Mouse (Mus musculus): ENCODE measurements around the gene Trove2. TPM values are rescaled to one million over a fixed set of nuclear protein-coding genes. Genes with fewer than 3 reads are reported as not detected.

Gene Trove2
- total and polyA plus RNA-seq, 3 experiments = 4.5 to 4.6 TPM; not detected in 1

GRCm38 (mm10) chr1:143710627-143710976, 66.3 kb downstream of the Trove2 start:
- TF ChIP-seq BHLHE40 (IDR thresholded peaks at IDR 0.05; ENCODE audit: borderline replicate concordance, low read depth, low read length) (no peak), MAX (IDR thresholded peaks at IDR 0.05; ENCODE audit: low read length) (no peak), GABPA (IDR thresholded peaks at IDR 0.05; ENCODE audit: low read depth, low read length) (no peak), HCFC1 (IDR thresholded peaks at IDR 0.05; ENCODE audit: low read depth, low read length) (no peak), MXI1 (IDR thresholded peaks at IDR 0.05; ENCODE audit: low read depth, low read length) (no peak), ZC3H11A (IDR thresholded peaks at IDR 0.05; ENCODE audit: low read depth, low read length) (no peak), MEF2A (IDR thresholded peaks at IDR 0.05; ENCODE audit: extremely low read depth, insufficient replicate concordance, low read depth, low read length, poor library complexity, severe bottlenecking) (no peak), USF2 (IDR thresholded peaks at IDR 0.05; ENCODE audit: borderline replicate concordance in 1 of 2, insufficient read depth in 1 of 2, low read depth in 1 of 2, low read length in 2 of 2) (no peak), SMC3 (IDR thresholded peaks at IDR 0.05; ENCODE audit: low read depth, low read length) (no peak), RAD21 (IDR thresholded peaks at IDR 0.05; ENCODE audit: low read depth, low read length) (no peak), ELF1 (IDR thresholded peaks at IDR 0.05; ENCODE audit: low read depth, low read length) (no peak), ETS1 (IDR thresholded peaks at IDR 0.05; ENCODE audit: low read depth, low read length) (no peak), POLR2AphosphoS2 (IDR thresholded peaks at IDR 0.05; ENCODE audit: low read length) (no peak), CTCF (IDR thresholded peaks at IDR 0.05 in 2 of 3, conservative IDR thresholded peaks at IDR 0.05 in 1 of 3; ENCODE audit: control insufficient read depth in 1 of 3, insufficient read depth in 1 of 3, low read depth in 2 of 3, low read length in 3 of 3, poor library complexity in 1 of 3, severe bottlenecking in 1 of 3) (no peak), NRF1 (IDR thresholded peaks at IDR 0.05; ENCODE audit: insufficient read depth, low read depth, low read length, poor library complexity, severe bottlenecking) (no peak), ZMIZ1 (IDR thresholded peaks at IDR 0.05; ENCODE audit: low read depth, low read length) (no peak), ZNF384 (IDR thresholded peaks at IDR 0.05; ENCODE audit: low read depth, low read length) (no peak), TAL1 (IDR thresholded peaks at IDR 0.05; ENCODE audit: low read length) (no peak)
- Histone ChIP-seq H3K9ac (ENCODE audit: control insufficient read depth, low read depth, low read length, poor library complexity, severe bottlenecking) (no peak overlapping the region), H3K27ac (ENCODE audit: control insufficient read depth, low read depth, low read length) (no peak overlapping the region)

GRCm38 (mm10) chr1:143709966-143710626, 66.8 kb downstream of the Trove2 start:
- H3K4me3 ChIP-seq (ENCODE audit: control insufficient read depth in 1 of 2, insufficient read depth in 1 of 2, low read depth in 2 of 2, low read length in 2 of 2) = no peak overlapping the region
- H3K9ac ChIP-seq (ENCODE audit: control insufficient read depth, low read depth, low read length, poor library complexity, severe bottlenecking) = no peak overlapping the region
- no peak for TF ChIP-seq ZC3H11A (IDR thresholded peaks at IDR 0.05; ENCODE audit: low read depth, low read length)
- no peak for TF ChIP-seq NRF1 (IDR thresholded peaks at IDR 0.05; ENCODE audit: insufficient read depth, low read depth, low read length, poor library complexity, severe bottlenecking)
- no peak for TF ChIP-seq GABPA (IDR thresholded peaks at IDR 0.05; ENCODE audit: low read depth, low read length)
- TF ChIP-seq ETS1 (IDR thresholded peaks at IDR 0.05; ENCODE audit: low read depth, low read length) = no peak
- TF ChIP-seq HCFC1 (IDR thresholded peaks at IDR 0.05; ENCODE audit: low read depth, low read length) = no peak
- no peak for TF ChIP-seq UBTF (IDR thresholded peaks at IDR 0.05; ENCODE audit: borderline replicate concordance, insufficient read depth, low read depth, low read length)
- no peak for TF ChIP-seq E2F4 (IDR thresholded peaks at IDR 0.05; ENCODE audit: borderline replicate concordance, low read depth, low read length)
- TF ChIP-seq CTCF (IDR thresholded peaks at IDR 0.05 in 2 of 3, conservative IDR thresholded peaks at IDR 0.05 in 1 of 3; ENCODE audit: control insufficient read depth in 1 of 3, insufficient read depth in 1 of 3, low read depth in 2 of 3, low read length in 3 of 3, poor library complexity in 1 of 3, severe bottlenecking in 1 of 3) = no peak
- TF ChIP-seq ZKSCAN1 (IDR thresholded peaks at IDR 0.05; ENCODE audit: low read depth, low read length) = no peak
- H3K79me2 ChIP-seq (ENCODE audit: control insufficient read depth, insufficient read depth, low read length, poor library complexity) = no peaks in the 10 kb centered on the region
- DNase-seq (ENCODE audit: low read depth, low spot score) = peak; percentile 49
- 0 out of 4 replicates have a peak, but pooled peaks cover 0 to 6% of the 10 kb centered on the region in 2 experiments for H3K4me1 ChIP-seq (ENCODE audit: control insufficient read depth in 1 of 2, insufficient read depth in 2 of 2, low read length in 2 of 2)
- no peaks in the 10 kb centered on the region; a peak in 1 of 4 replicates for H3K36me3 ChIP-seq (ENCODE audit: control insufficient read depth in 1 of 2, insufficient read depth in 2 of 2, low read length in 2 of 2)
- H3K27ac ChIP-seq (ENCODE audit: control insufficient read depth, low read depth, low read length) = no peak overlapping the region
- no peaks in the 10 kb centered on the region for H3K9me3 ChIP-seq (replicated peaks; ENCODE audit: insufficient read depth, low read length)
- no peaks in the 10 kb centered on the region for H3K27me3 ChIP-seq (ENCODE audit: control insufficient read depth in 1 of 2, insufficient read depth in 2 of 2, low read length in 2 of 2)

More at GRCm38 (mm10) chr1:143710627-143710976, 66.3 kb downstream of the Trove2 start:
- no peak for DNase-seq (ENCODE audit: low read depth, low spot score)
- Histone ChIP-seq H3K36me3 (ENCODE audit: control insufficient read depth in 1 of 2, insufficient read depth in 2 of 2, low read length in 2 of 2) (no peaks in the 10 kb centered on the region; a peak in 1 of 4 replicates), H3K9me3 (replicated peaks; ENCODE audit: insufficient read depth, low read length) (no peaks in the 10 kb centered on the region), H3K79me2 (ENCODE audit: control insufficient read depth, insufficient read depth, low read length, poor library complexity) (no peaks in the 10 kb centered on the region), H3K27me3 (ENCODE audit: control insufficient read depth in 1 of 2, insufficient read depth in 2 of 2, low read length in 2 of 2) (no peaks in the 10 kb centered on the region), H3K4me3 (ENCODE audit: control insufficient read depth in 1 of 2, insufficient read depth in 1 of 2, low read depth in 2 of 2, low read length in 2 of 2) (no peak overlapping the region), H3K4me1 (ENCODE audit: control insufficient read depth in 1 of 2, insufficient read depth in 2 of 2, low read length in 2 of 2) (0 out of 4 replicates have a peak, but pooled peaks cover 0 to 6% of the 10 kb centered on the region in 2 experiments)
